Mouse (Mus musculus) hindlimb bud, embryonic 11.5 days (tissue): ENCODE results near the gene Ccr8.

Experiments used
- DNase-seq: peaks from one replicate; pipeline ENCODE4 v3.0.0-alpha.2; 2012; ENCODE audit warnings: low read depth, low spot score; ENCODE audit errors: extremely low spot score

Ccr8 gene

DNA sequence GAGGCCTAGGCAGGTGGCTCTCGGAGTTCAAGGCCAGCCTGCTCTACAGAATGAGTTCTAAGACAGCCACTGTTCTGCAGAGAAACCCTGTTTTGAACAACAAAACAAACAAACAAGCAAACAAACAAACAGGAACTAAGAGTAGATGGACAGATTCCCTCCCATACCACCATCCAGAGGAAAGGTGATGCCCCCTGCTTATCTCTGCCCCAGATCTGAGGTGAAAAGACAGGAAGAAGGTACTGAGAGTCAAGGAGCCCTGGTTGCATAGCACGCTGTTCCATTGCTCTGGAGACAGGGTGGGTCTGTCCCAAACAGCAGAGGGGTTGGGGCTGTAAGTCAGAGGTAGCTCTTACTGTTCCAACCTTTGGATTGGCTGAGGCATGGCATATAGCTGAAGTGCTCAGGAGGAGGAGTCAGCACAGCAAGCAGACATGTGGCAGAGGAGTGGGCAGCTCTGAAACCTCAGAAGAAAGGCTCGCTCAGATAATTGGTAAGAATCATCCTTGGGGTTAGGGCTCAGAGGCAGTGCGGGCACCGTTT is at the start of gene Ccr8:
Gene Ccr8, plus strand, starts transcription at position 419 of the 543 bp plus-strand sequence.
- no peak for DNase-seq

DNA sequence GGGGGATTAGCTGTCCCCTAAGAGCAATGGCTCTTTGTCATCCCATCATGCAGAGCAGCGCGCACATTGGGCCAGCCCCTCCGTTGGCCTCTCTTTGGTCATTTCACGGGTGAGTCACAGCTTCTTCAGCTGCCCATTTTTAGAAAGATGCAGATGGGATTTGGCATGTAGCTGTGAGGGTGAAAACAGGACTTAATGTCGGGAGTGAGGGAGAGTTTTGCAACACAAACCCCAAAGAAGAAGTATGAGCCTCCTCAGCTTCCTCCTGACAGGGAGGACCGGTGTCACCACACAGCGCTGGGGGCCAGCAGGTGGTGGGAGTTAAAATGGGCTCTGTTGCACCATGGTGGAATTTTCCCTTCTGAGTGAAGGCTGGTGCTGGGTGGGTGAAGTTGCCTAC is 48.8 kb upstream of the Ccr8 start:
- DNase-seq = no peak

DNA sequence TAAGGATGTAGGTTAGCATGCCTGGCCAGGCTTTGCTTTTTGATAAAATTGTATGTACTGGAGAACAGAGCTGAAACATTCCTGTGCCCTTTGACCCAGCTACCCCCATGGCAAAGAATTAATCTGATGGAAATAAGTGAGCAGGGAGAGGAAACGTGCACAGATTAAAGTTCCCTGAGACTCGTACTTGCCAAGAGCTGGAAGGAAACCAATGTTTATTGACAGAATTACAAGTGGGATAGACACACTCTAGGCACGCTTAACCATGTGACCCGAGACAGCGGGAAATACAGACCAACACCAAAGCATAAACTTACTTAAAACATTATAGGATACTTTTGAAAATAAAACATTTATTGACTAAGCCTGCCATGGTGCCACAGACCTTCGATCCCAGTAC is 43.4 kb upstream of the Ccr8 start:
- no peak for DNase-seq

DNA sequence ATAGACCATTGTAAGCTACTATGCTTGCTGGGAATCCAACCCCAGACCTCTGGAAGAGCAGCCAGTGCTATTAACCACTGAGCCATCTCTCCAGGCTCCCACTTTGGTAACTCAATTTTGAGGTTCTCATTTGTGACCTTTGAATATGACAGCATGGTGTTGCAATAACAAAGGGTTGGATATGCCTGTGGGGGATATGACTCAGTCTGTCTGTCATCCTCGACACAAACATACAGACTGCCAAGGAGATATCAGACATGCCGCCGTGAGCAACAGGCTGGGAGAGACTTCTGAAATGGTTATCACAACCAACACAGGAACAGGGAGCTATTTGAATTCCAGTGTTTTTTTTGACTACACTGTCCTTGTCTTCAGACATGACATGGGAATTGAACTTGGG is 42.5 kb upstream of the Ccr8 start:
- DNase-seq = no peak

DNA sequence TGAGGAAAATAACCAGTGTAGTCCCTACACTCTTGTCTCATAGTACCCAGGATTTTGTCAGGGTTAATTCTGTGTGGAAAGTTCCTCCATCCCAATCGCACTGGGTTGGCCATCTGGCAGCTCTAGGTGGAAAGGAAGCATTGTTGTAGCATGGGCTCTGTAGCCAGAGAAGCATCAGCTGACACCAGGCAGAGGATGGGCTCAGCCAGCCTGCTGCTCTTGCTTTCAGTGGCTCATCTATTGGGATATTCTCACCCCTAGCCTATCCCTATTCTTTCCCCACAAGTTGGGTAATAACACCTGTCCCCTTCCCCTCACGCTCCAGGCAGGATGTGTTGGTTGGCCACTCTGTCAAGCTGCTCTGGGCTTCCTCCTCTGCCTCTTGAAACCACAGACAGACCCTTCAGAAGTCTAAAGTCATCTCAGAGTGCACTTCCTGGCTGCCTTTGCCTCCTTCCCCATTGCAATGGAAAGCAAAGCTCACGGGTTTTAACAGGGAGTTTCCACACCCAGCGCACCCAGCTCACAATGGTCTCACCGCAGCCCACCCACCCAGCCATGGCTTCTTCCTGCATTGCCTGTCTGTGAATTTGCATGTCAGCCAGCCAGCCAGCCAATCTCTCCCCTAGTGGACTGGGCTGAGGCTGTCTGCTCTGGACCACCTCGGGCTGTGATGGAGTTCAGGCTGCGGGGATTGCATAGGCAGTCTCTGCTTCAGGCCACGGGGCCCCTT is 37.2 kb upstream of the Ccr8 start:
- no peak for DNase-seq

DNA sequence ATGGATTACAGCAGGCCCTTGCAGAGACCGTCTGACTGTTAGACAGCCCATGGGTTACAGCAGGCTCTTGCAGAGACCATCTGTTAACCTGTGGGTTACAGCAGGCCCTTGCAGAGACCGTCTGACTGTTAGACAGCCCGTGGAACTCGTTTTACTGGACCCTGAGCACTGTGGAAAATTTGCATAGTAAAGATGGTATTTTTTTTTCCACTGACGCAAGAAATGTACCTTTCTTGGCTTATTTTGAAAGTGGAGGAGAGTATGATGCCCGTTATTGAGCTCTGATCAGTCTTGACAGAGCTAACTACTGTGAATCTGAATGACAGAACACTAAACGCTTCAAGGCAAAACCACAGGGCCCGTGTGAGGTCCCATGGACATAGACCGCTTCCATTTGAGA is 35.7 kb upstream of the Ccr8 start:
- no peak for DNase-seq

DNA sequence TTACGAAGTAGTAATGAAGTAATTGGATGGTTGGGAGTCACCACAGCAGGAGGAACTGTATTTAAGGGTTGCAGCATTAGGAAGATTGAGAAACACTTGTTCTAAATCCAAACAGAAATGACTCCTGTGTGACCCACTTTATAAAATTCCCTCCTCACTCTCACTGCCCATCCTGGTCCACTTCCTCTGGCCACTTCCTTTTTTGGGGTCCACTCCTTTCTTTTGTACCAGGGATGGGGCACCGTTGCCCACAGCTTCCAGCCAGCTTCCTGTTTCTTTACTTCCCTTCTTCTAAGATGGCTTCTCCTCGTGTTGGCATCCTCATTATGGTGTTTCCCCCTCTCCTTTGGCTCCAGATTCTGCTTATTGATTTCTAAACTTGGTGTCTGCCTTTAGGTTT is 33.2 kb upstream of the Ccr8 start:
- DNase-seq = no peak

DNA sequence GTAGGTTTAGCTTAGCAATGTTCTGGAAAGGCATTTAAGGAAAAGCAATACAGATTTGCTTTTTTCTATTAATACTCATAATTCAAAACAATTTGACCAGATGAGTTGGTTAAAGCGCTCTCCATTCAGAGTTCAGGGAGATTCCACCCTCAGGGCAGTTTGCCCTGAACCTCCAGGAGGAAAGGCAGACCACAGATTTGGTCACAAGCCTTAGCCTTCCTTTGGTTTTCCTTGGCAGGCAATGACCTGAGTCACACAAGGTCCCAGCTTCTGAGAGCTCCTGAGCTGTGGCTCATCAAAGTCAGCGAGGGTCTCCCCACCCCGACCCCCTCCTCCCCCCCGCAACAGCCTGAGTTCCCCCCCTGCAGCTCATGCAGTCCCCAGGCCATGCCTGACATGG is 27.6 kb upstream of the Ccr8 start:
- no peak for DNase-seq

DNA sequence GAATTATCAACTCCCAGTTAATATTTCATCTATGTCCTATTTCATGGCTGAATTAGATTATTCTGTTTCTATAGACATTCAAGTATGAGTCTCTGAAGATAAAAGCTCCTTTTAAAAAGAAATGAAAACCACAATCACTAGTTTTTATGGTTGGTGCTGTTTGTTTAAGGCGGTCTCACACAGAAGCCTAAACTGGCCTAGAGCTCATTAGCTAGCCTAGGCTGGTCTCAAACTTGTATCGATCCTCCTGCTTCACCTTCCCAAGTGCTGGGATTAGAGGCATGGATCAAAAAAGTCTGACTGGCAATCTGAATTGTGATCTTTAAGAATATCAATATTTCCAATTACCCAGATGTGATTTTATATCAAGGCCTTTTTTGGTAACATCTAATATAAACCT is 24.3 kb upstream of the Ccr8 start:
- DNase-seq = no peak

DNA sequence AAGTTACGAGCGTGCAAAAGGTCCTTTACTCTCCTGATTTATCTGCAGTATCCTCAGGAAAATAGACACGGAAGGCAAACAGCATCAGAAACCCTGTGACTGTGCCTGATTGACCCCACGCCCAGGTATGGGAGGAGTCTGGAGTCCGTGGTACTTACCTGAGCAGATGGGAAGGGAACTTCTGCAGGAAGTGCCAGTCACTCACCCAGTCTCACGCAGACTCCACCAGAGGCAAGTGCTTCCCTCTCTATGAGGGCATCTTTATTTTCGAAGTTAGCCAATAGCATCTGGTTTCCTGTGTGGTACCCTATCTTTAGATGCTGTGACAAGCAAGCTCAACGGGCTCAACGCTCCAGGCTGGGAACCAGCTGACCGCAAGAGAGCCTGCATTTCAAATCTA is 23.9 kb upstream of the Ccr8 start:
- no peak for DNase-seq

DNA sequence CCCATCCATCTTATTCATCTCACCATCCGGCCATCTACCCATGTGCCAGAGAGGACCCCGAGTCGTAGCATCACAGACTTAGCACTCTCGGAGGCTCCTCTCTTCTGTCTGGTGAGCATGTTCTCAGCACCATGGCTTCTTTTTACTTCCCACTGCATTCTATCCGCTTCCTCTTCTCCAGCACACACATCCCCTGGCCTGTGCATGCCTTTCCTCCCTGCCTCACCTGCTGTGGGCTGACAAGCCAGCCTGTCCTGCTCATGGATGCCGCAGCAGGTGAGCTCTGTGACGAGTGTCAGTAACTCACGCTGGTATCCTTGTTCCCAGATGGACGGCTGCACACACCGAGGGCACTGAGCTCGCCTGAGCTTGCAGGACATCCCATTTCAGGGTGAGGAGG is 22.1 kb upstream of the Ccr8 start, which contains the start of gene Cx3cr1:
Gene Cx3cr1, minus strand, starts transcription at position 101 of the 400 bp plus-strand sequence.
- DNase-seq = no peak

DNA sequence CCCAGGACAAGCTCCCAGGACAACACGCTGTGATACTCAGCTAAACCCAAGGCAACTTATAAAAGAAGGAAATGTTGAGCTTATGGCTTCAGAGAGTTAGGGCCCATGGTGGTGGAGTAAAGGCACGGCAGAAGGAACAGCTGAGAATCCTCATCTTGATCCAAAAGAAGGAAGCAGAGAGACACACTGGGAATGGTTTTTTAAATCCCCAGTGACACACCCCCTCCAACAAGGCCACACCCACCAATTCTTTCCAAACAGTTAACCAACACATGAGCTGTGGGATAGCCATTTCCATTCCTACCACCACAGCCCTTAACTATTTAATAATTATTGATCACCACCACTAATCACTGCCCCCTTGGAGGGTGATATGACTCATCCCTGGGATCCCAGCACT is 20.7 kb upstream of the Ccr8 start:
- DNase-seq = no peak

DNA sequence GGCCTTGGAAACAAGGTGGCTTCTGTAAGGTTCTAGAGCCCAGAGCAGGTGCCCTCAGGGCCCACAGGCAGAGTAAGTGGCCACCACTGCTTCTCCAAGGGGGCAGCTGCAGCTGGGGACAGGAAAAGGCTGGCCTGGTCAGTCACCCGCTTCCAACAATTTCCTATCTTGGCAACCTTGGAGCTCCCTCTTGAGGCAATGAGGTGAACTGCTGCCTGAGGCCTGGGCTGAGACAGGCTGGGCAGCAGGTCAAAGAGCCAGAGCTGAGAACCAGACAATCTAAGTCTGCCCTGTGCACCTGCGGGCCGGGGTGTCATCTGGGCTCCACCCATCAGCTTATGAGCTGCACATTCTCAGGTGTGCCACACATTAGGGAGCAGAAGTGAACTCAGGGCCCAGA is 18.7 kb upstream of the Ccr8 start:
- DNase-seq = peak; percentile 61

DNA sequence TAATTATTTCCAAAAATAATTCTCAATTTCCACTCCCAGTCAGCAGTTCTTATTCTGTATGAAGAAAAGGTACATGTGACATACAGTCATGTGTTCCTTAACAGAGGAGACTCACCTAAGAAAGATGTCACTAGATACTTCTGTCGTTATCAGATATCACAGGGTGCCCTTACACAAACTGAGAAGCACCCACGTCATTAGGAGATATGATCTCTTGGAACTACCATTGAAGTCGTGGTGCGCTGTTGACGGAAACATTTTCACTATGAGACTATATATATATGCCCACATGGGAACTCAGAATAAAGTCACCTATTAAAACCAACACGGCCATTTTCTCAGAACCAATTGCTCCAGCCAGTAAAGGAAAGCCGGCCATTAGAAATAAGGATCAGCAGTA is 17.4 kb upstream of the Ccr8 start:
- no peak for DNase-seq

DNA sequence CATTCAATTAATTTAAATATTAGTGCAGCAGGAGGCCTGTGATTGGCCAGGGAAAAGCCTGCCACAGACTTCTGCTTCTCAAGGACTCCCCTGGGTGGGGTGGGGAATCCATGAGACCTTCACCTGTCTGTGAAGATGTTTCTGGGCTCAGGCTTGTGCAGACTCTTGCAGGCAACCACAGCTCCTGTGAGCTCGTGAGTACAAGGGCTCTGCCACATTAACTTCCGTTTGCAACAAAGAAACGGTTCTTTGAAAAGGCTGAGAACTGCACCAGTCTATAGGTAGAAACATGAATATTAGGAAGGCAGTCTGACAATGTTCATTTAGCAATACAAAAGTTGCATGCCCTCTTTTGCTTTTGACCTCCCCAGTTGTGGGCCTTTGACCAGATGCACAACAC is 13.7 kb upstream of the Ccr8 start:
- no peak for DNase-seq

DNA sequence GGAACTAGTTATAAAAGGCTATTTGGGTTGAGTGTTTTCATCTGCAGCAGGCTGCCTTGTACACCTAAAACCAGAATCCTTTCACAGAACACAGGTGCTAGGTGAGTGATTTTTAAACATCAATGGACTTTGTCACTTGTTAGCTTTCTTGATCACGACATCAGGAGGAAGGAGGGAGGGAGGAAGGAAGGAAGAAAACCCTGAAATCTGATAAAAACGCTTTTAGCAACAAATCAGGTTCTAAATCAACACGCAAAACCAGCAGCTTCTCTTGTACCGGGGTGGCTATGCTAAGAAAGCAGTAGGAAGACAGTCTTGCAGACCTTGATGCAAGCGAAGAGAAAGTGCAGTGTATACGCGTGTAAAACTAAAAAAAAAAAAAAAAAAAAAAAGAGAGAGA is 12.0 kb upstream of the Ccr8 start:
- DNase-seq = no peak

DNA sequence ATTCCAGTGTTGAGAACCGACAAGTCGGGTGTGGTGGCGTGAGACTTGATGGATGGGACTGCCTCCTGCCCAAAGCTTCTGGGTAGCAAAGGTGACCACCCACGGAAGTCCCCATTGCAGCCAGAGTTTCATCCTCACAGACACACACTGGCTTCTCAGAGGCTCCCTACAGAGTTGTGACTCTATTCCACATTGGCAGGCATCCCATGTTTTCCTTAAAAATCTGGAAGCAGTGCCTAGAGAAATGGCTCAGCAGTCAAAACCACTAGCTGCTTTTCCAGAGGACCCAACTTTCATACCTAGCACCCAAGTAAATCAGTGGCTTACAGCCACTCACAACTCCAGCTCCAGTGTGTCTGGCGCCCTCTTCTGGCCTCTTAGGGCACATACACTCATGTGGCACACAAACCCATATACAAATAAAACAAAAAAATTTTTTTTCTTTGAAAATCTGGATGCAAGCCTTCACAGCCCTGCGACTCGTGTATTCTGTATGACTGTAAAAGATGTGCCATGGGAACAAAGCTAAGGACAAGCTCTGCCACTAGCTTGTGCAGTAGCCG is 11.3 kb upstream of the Ccr8 start:
- no peak for DNase-seq

DNA sequence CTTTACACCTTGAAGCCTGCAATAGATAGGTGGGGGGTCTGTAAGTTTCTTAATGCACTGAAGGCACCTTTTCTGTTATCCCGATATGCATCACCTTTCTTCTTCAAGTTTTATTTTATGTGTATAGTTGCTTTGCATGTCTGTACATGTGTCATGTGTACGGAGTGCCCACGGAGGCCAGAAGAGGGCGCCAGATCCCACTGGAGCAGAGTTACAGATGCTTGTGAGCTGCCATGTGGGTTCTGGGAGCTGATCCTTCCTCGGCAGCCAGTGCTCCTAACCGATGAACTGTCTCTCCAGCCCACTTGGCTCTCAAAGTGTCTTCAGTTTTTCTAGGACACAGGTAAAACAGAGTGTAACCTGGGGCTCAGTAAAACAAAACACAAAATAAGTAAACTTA is 10.7 kb upstream of the Ccr8 start:
- DNase-seq = no peak

DNA sequence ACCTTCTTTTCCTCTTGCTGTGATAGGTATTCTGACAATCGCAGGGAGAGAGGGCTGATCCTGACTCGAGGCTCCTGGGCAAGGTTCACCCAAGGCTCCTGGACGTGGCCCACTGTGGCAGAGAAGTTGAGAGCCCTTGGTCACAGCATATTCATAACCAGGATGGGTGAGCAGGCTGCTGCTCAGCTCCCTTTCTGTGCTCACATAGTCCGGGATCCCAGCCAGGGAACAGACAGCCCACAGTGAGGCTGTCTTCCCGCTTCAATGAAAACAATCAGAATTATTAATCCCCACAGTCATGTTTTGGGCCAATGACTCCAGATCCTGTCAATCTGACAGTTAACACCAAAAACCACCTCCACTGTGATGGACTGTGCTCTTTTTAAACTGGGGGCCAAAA is 9.9 kb upstream of the Ccr8 start:
- DNase-seq = no peak

DNA sequence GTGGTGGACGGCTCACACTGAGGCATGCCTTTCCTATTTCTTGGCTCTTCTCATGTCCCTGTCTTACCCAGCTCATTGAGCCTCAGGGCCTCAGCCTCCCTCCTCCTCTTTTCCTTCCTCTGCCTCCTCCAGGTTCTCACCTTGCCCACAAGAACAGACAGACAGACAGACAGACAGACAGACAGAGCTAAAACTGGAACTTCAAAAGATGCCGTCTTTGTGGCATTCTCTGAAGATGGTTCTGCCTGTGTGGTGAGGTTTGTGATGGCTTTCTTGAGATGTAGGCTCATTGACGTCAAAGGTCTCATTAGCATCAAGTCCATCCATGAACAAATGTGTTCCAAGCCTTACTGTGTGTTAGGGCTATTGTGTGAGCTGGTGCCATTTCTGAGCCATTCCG is 9.2 kb upstream of the Ccr8 start:
- DNase-seq = no peak

DNA sequence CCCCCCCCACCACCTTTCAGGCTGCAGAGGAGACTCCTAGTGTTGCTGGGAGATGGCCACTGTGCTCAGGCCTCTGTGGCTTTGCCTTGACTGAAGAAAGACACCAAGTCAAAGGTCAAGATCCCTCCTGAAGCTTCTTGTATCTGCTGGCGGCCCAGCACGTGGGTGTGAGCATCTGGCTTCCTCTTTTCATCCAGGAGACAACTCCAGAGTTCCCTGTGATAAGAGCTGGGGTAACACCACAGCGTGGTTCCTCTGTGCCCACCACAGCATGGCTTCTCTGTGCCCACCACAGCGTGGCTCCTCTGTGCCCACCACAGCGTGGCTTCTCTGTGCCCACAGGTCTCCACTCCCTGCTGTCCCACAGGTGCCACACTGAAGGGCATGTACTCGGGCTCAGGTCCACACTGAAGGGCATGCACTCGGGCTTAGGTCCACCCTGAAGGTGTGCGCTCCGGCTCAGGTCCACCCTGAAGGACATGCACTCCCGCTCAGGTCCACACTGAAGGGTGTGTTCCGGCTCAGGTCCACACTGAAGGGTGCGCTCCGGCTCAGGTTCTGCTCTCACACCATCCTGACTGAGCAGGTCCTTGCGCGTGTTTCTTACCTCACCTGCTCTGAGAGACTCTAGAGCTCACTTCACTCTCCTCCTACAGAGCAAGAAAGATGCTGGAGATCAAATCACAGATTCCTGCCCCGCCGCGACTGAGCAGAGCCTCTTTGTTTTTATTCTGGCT is 8.6 kb upstream of the Ccr8 start:
- DNase-seq = no peak

DNA sequence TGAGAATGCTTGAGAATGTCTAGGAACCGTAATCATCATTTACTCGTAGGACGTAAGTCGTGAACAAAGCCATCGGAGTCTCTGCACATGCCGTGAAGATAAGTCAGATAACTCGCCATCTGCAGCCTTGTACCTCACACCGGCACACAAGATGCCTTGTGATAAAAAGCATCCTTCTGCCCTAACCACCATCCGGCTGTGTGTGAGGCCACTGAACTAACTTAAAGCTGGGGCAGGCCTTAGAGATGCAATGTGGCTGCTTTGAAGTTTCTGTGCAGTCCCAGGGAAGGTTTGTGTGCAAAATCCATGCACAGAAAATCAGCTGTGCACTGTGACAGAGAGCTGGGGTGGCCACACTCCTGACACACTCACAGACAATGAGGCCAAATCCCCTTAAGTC is 7.5 kb upstream of the Ccr8 start:
- no peak for DNase-seq
